Mouse (Mus musculus) heart, embryonic 10.5 days (tissue): ENCODE data around the gene Cenpn. TPM values are rescaled to one million over a fixed set of nuclear protein-coding genes. Genes with fewer than 3 reads are reported as not detected.

Experiments used
- DNase-seq: peaks from one replicate; pipeline ENCODE4 v3.0.0-alpha.2; 2017; ENCODE audit warnings: low spot score
- H3K27ac ChIP-seq: fragments of 300-500 bp; sonication (generic); 2 replicates; pipeline ENCODE4 v1.5.1; 2016; ENCODE audit warnings: mild to moderate bottlenecking
- H3K27me3 ChIP-seq: fragments of 300-500 bp; sonication (generic); 2 replicates; pipeline ENCODE4 v1.6.1; 2016; ENCODE audit warnings: mild to moderate bottlenecking; ENCODE audit not compliant: poor library complexity, insufficient read depth, severe bottlenecking
- H3K36me3 ChIP-seq: fragments of 300-500 bp; sonication (generic); 2 replicates; pipeline ENCODE4 v1.6.1; 2016; ENCODE audit warnings: mild to moderate bottlenecking, moderate library complexity
- H3K4me1 ChIP-seq: fragments of 300-500 bp; sonication (generic); 2 replicates; pipeline ENCODE4 v1.6.1; 2016; ENCODE audit warnings: mild to moderate bottlenecking
- H3K4me3 ChIP-seq: fragments of 300-500 bp; sonication (generic); 2 replicates; pipeline ENCODE4 v1.5.1; 2016; ENCODE audit warnings: mild to moderate bottlenecking, moderate library complexity
- H3K9me3 ChIP-seq: fragments of 300-500 bp; sonication (generic); 2 replicates; pipeline ENCODE4 v1.6.1; 2016; ENCODE audit warnings: mild to moderate bottlenecking, moderate library complexity
- WGBS: fragments of 180-500 bp; shearing (Covaris S2); methylation state at CpG from one replicate; pipeline ENCODE4 v1.1.7; 2016; 5-methylcytosine and 5-hydroxymethylcytosine counted together
- polyA plus RNA-seq: library from polyadenylated mRNA; unstranded; fragments of >200 nt; fragmentation: Nextera tagmentation; extraction: Ambion mirVana; gene quantifications from 2 replicates; pipeline ENCODE4 v1.2.1, GENCODE M21; 2016

Gene Cenpn
- polyA plus RNA-seq, 1 experiment from 2014 or later: 45.5 TPM

DNA sequence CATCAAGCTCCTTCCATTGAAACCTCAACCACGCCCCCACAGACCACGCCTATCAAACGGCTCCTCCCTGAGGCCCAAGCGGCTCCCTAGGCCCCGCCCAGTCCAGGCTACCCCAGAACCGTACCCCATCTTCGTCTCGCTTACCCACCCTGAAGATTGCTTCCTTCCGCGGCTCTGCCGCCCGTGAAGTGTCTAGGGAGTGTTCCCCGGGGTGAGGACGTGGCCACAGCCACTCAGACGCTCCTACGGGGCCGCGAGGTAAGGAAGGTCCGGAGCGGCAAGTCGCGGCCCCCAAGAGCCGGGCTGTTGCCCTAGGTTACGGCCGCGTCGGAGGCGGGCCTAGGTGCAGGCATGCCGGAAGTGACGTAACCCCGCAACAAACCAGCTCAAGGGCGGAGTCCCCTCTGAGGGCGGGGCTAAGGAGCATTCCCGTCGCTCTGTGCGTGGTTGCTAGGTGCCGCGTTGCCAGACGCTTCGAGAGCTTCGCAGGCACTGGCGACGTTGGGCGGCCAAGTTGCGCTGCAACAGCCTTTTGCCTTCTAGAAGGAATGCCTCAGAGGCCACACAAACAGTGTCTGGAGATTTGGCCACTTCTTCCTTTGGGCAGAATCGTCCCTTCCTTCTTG lies 57.2 kb downstream of the Cenpn start, which contains the start of gene 1700030J22Rik:
TSS of gene 1700030J22Rik (minus strand) at position 329 of the 626 bp plus-strand sequence.
- Histone ChIP-seq H3K36me3 (peaks cover 19% of the 10 kb centered on the region), H3K27ac (peak within 1 kb of the TSS; percentile 63), H3K4me1 (peaks cover 9% of the 10 kb centered on the region), H3K27me3 (no peaks in the 10 kb centered on the region), H3K4me3 (peak within 1 kb of the TSS; percentile 84), H3K9me3 (no peaks in the 10 kb centered on the region)
- WGBS: under 1% methylated on average over 46 of the region's 46 CpGs
- DNase-seq: peak; percentile 99

- H3K9me3 ChIP-seq: no peaks in the 10 kb centered on the region
- DNase-seq: peak; percentile 85
- H3K27ac ChIP-seq: no peak overlapping the region
- peak overlapping the region; percentile 3; the same call in 1 of the 2 replicates for H3K4me3 ChIP-seq
- H3K4me1 ChIP-seq: peaks cover 9% of the 10 kb centered on the region
- peaks cover 28% of the 10 kb centered on the region for H3K36me3 ChIP-seq
- H3K27me3 ChIP-seq: no peaks in the 10 kb centered on the region
- WGBS: 25% methylated on average over 4 of the region's 4 CpGs
Measured at GRCm38 (mm10) chr8:116980117-116980516, 58.6 kb downstream of the Cenpn start.

DNA sequence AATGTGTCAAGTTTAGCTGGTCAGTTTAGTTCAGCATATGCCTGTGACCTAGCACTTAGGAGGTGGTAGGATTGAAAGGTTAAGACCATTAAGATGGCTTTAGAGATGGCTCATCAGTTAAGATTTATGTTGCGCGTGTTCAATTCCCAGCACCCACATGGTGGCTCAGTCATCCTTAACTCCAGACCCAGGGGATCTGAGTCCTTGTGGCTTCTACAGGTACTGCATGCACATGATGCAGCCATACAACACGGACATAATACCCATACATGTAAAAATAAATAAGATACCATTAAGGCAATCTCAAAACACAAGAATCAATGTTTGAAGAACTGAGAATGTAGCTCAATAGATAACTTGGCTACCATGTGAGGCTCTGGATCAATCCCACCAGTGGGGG lies 68.3 kb downstream of the Cenpn start:
- Histone ChIP-seq H3K4me3 (no peak overlapping the region), H3K27ac (no peak overlapping the region), H3K4me1 (peaks cover 18% of the 10 kb centered on the region), H3K9me3 (no peaks in the 10 kb centered on the region), H3K36me3 (peaks cover 28% of the 10 kb centered on the region), H3K27me3 (no peaks in the 10 kb centered on the region)
- WGBS: 93% methylated on average over 3 of the region's 3 CpGs
- DNase-seq: no peak

Other genes starting within 250 kb of the Cenpn start
- 4.5 and 5.1 TPM in 2 replicates for gene Cdyl2, start 188.7 kb upstream of the Cenpn start, polyA plus RNA-seq
- gene Cmc2, start 275 bp upstream of the Cenpn start, polyA plus RNA-seq: 82.0 and 104 TPM in 2 replicates
- gene Atmin, start 21.7 kb downstream of the Cenpn start, polyA plus RNA-seq: 8.6 and 11.2 TPM in 2 replicates
- 0.74 and 1.3 TPM in 2 replicates for gene 1700030J22Rik, start 57.2 kb downstream of the Cenpn start, polyA plus RNA-seq
- gene Gcsh, start 71.8 kb downstream of the Cenpn start, polyA plus RNA-seq: 106 and 140 TPM in 2 replicates
- gene Pkd1l2, start 160.7 kb downstream of the Cenpn start, polyA plus RNA-seq: 0.03 TPM in 1 of 2 replicates, not detected in the other
- gene Bco1, start 174.1 kb downstream of the Cenpn start, polyA plus RNA-seq: 0.14 and 2.8 TPM in 2 replicates
- 1.9 TPM in 2 replicates for gene Gan, start 236.4 kb downstream of the Cenpn start, polyA plus RNA-seq